Mouse (Mus musculus): ENCODE measurements around the gene Mnd1. TPM values are rescaled to one million over a fixed set of nuclear protein-coding genes. Genes with fewer than 3 reads are reported as not detected.

The Mnd1 gene
- polyA plus RNA-seq, 1 experiment from 2014 or later, result 1.8 TPM

GRCm38 (mm10) chr3:84180304-84180703 is 24.7 kb upstream of the Mnd1 start:
- H3K4me2 ChIP-seq, result no peak overlapping the region
- H3K4me1 ChIP-seq (replicated peaks), result peaks cover 11% of the 10 kb centered on the region; the same call in 1 of the 2 replicates
- no peak for ATAC-seq (ENCODE audit: low FRiP score, low read depth)
- H3K9ac ChIP-seq, result no peak overlapping the region
- 89% methylated on average over 2 of the region's 2 CpGs for WGBS
- H3K27me3 ChIP-seq, result no peaks in the 10 kb centered on the region
- no peak overlapping the region for H3K4me3 ChIP-seq
- no peak overlapping the region for H3K27ac ChIP-seq (replicated peaks)
- H3K36me3 ChIP-seq, result peaks cover 18% of the 10 kb centered on the region
- H3K9me3 ChIP-seq, result no peaks in the 10 kb centered on the region

- Histone ChIP-seq H3K4me2 (no peak overlapping the region), H3K36me3 (peaks cover 17% of the 10 kb centered on the region), H3K27ac (replicated peaks) (no peak overlapping the region), H3K27me3 (no peaks in the 10 kb centered on the region), H3K4me1 (replicated peaks) (peaks cover 11% of the 10 kb centered on the region; the same call in 1 of the 2 replicates), H3K9me3 (no peaks in the 10 kb centered on the region), H3K9ac (no peak overlapping the region), H3K4me3 (no peak overlapping the region)
- WGBS, result 79% methylated on average over 2 of the region's 2 CpGs
- ATAC-seq (ENCODE audit: low FRiP score, low read depth), result no peak
These were observed 22.2 kb upstream of the Mnd1 start for GRCm38 (mm10) chr3:84177834-84178233.

GRCm38 (mm10) chr3:84175337-84176315 is 20.0 kb upstream of the Mnd1 start:
- peak; percentile 66; the same call in 1 of the 2 replicates for ATAC-seq (ENCODE audit: low FRiP score, low read depth)
- Histone ChIP-seq H3K9ac (no peak overlapping the region), H3K27me3 (no peaks in the 10 kb centered on the region), H3K4me1 (replicated peaks) (0 out of 2 replicates have a peak, but pooled peaks cover 2% of the 10 kb centered on the region), H3K4me2 (no peak overlapping the region), H3K9me3 (no peaks in the 10 kb centered on the region), H3K36me3 (peaks cover 34% of the 10 kb centered on the region), H3K4me3 (no peak overlapping the region), H3K27ac (replicated peaks) (no peak overlapping the region)
- 44% methylated on average over 7 of the region's 7 CpGs for WGBS

DNA sequence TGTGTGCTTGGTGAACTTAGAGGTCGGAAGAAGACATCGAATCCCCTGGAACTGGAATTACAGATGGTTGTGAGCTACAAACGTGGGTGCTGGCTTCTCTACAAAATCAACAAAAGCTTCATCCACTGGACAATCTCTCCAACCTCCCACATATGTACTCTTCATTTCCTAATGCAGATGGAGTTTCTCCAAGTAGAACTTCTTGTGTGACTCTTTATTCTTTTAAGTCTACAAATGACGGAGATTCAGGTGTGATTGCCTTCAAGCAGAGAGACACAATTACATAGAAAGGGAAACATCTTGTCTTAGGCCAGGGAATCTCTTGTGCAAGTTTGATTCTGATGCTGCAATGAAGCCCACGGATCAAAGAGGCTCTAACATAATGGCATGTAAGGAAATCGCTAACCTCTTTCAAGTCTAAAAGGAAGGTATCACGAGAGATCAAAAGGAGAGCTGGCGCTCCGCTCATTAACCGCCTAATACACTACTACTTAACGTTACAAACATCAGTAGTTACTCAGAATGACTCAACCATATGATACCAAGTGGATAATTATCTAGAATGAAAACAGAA is 18.1 kb upstream of the Mnd1 start, which contains the start of gene Gm6525:
Gene Gm6525, plus strand, starts transcription at position 524 of the 574 bp plus-strand sequence.
- Histone ChIP-seq H3K4me3 (no peak within 1 kb of the TSS), H3K27ac (replicated peaks) (no peak within 1 kb of the TSS), H3K36me3 (peaks cover 48% of the 10 kb centered on the region), H3K27me3 (no peaks in the 10 kb centered on the region), H3K9me3 (no peaks in the 10 kb centered on the region), H3K4me2 (no peak within 1 kb of the TSS), H3K9ac (no peak within 1 kb of the TSS), H3K4me1 (replicated peaks) (no peaks in the 10 kb centered on the region)
- ATAC-seq (ENCODE audit: low FRiP score, low read depth), result no peak
- WGBS, result 87% methylated on average over 11 of the region's 11 CpGs

DNA sequence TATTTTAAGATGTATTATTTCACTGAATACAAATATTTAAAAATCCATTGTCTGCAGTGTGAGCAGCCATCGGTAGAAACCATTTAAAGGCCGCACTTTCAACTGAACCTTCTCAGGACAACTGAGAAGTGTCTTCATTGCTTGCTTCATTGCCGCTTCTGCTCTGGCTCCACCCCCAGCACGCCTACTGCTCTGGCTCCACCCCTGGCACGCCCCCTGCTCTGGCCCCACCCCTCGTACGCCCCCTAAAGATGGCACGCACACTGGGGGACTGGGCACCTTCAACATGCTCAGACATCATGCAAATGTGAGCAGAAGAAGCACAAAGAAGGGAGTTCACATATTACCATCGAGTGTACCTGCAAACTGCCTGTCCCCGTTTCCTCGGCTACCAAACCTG is 16.8 kb upstream of the Mnd1 start:
- no peaks in the 10 kb centered on the region for H3K4me1 ChIP-seq (replicated peaks)
- H3K9me3 ChIP-seq, result no peaks in the 10 kb centered on the region
- peak overlapping the region; percentile 22; the same call in 1 of the 2 replicates for H3K27ac ChIP-seq (replicated peaks)
- no peak overlapping the region for H3K4me3 ChIP-seq
- H3K27me3 ChIP-seq, result no peaks in the 10 kb centered on the region
- 53% methylated on average over 11 of the region's 11 CpGs for WGBS
- H3K9ac ChIP-seq, result no peak overlapping the region
- H3K4me2 ChIP-seq, result no peak overlapping the region
- peaks cover 50% of the 10 kb centered on the region for H3K36me3 ChIP-seq
- peak; percentile 42; the same call in 1 of the 2 replicates for ATAC-seq (ENCODE audit: low FRiP score, low read depth)

DNA sequence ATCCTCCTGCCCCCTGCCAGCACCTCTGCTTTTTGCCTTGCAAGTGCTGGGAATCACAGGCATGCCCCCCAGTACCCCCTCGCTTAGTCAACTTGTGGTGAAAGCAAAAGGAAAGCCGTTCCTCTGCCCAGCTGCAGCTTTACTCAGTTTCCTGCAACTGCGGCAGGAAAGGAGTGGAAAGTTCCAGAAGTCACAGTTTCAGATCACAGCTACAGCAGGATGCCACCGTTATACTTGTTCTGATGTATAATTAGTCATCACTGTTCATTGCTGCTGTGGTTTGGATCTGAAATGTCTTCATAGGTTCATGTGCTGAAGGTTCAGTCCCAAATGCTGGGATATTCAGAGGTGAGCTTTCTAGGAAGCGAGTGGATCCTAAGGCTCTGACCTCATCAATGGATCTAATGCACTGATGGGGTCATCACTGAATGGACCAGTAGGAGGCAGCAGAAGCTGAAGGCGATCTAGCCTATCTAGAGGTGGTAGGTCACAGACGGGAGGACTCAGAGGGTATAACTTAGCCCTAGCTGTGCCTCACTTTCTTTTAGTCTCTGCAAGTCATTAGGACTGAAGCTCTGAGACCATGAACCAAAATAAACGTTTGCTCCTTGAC is 13.9 kb upstream of the Mnd1 start:
- H3K4me3 ChIP-seq, result no peak overlapping the region
- H3K27me3 ChIP-seq, result no peaks in the 10 kb centered on the region
- no peak overlapping the region for H3K9ac ChIP-seq
- no peak overlapping the region for H3K27ac ChIP-seq (replicated peaks)
- peaks cover 71% of the 10 kb centered on the region for H3K36me3 ChIP-seq
- H3K9me3 ChIP-seq, result no peaks in the 10 kb centered on the region
- H3K4me1 ChIP-seq (replicated peaks), result no peaks in the 10 kb centered on the region
- 71% methylated on average over 8 of the region's 8 CpGs for WGBS
- ATAC-seq (ENCODE audit: low FRiP score, low read depth), result no peak
- no peak overlapping the region for H3K4me2 ChIP-seq

DNA sequence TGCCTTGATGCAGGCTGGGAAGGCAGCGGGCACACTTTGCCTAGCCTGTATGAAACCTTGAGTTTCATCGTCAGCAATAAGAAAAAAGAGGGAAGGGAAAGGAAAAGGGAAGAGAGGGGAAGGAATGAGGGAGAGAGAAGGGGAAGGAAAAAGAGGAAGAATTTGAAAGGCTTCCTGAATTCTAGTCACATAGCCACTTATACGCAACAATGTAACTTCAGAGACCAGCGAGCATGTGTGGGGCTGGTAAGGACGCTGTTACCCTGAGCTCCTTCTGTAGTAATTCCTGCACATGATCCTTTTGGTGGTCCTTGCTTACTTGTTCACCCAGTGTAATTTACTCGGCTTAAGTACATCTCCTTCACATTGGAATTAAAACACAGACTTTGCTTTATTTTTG is 13.4 kb upstream of the Mnd1 start:
- Histone ChIP-seq H3K4me1 (replicated peaks) (no peaks in the 10 kb centered on the region), H3K36me3 (peaks cover 74% of the 10 kb centered on the region), H3K4me2 (no peak overlapping the region), H3K27ac (replicated peaks) (no peak overlapping the region), H3K9me3 (no peaks in the 10 kb centered on the region), H3K9ac (no peak overlapping the region), H3K4me3 (no peak overlapping the region), H3K27me3 (no peaks in the 10 kb centered on the region)
- ATAC-seq (ENCODE audit: low FRiP score, low read depth), result no peak
- 87% methylated on average over 6 of the region's 6 CpGs for WGBS

- Histone ChIP-seq H3K4me2 (no peak overlapping the region), H3K27me3 (no peaks in the 10 kb centered on the region), H3K4me3 (no peak overlapping the region), H3K4me1 (replicated peaks) (no peaks in the 10 kb centered on the region), H3K27ac (replicated peaks) (no peak overlapping the region), H3K36me3 (peaks cover 66% of the 10 kb centered on the region), H3K9ac (no peak overlapping the region), H3K9me3 (no peaks in the 10 kb centered on the region)
- no peak for ATAC-seq (ENCODE audit: low FRiP score, low read depth)
- 93% methylated on average over 5 of the region's 5 CpGs for WGBS
These were observed 10.5 kb upstream of the Mnd1 start for GRCm38 (mm10) chr3:84166073-84166472.

- peaks cover 66% of the 10 kb centered on the region for H3K36me3 ChIP-seq
- WGBS, result 100% methylated on average over 3 of the region's 3 CpGs
These were observed 9.8 kb upstream of the Mnd1 start for GRCm38 (mm10) chr3:84165391-84165790.

GRCm38 (mm10) chr3:84157559-84158350 is 2.2 kb upstream of the Mnd1 start:
- Histone ChIP-seq H3K4me2 (no peak overlapping the region), H3K27ac (replicated peaks) (no peak overlapping the region), H3K36me3 (peaks cover 30% of the 10 kb centered on the region), H3K9me3 (no peaks in the 10 kb centered on the region), H3K4me3 (no peak overlapping the region), H3K9ac (no peak overlapping the region), H3K27me3 (no peaks in the 10 kb centered on the region), H3K4me1 (replicated peaks) (peaks cover 12% of the 10 kb centered on the region)
- 87% methylated on average over 4 of the region's 4 CpGs for WGBS
- no peak for ATAC-seq (ENCODE audit: low FRiP score, low read depth)

More at GRCm38 (mm10) chr3:84165391-84165790, 9.8 kb upstream of the Mnd1 start:
- no peak for ATAC-seq (ENCODE audit: low FRiP score, low read depth)
- Histone ChIP-seq H3K27ac (replicated peaks) (no peak overlapping the region), H3K9me3 (no peaks in the 10 kb centered on the region), H3K4me3 (no peak overlapping the region), H3K9ac (no peak overlapping the region), H3K4me1 (replicated peaks) (no peaks in the 10 kb centered on the region), H3K4me2 (no peak overlapping the region), H3K27me3 (no peaks in the 10 kb centered on the region)

DNA sequence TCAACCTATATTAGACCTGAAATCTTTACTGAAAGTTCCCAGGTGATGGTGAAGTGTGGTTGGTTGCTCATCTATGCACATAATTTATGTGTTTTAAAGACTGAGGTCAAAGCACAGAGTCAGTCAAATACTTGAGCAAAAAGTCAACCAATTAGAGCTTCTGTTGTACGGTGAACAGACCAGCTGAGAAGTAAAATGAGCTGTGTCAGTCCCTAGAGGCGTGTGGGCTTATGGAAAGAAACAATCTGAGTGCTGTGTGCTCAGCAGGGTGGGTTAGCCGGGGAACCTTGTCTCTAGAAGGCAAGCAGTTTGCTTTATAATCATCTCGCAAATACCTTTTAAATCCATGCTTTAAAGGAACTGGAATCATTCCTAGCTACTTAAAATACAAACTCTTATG is 1.4 kb upstream of the Mnd1 start:
- Histone ChIP-seq H3K4me3 (no peak overlapping the region), H3K27ac (replicated peaks) (no peak overlapping the region), H3K4me1 (replicated peaks) (peaks cover 12% of the 10 kb centered on the region), H3K9me3 (no peaks in the 10 kb centered on the region), H3K27me3 (no peaks in the 10 kb centered on the region), H3K9ac (no peak overlapping the region), H3K4me2 (no peak overlapping the region), H3K36me3 (peaks cover 30% of the 10 kb centered on the region)
- WGBS, result 50% methylated on average over 4 of the region's 4 CpGs
- ATAC-seq (ENCODE audit: low FRiP score, low read depth), result no peak

Measured in hindbrain, embryonic 15.5 days (tissue).